Comparison of ENCODE assay signal across 24 mouse cellular contexts in the genomic region with DNA sequence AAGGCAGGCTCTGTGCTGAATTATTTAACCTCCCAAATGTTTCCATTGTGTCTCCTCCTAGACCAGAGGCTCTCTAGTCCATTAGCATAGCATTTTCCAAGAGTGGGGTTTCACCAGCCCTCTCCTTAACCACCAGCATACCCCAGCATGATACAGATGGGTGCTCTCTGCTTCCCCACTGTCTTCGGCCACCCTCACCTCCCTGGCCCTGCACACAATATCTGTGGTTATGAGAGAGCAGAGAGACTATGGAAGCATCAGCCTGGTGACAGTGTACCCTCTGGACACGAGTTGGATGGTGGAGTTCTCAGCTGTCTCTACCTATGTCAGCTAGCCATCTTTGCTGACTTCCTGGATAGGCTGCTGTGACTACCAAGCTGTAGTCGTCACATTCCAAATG.
DNase-seq lines count a peak whose midpoint lies in the region; ATAC-seq and TF ChIP-seq lines count a peak whose summit lies in the region.
"Had no signal": no experiment of that assay in that cellular context is flagged by ENCODE, and none has a peak within 500 bp of the region (broad histone marks: within the 10 kb centered on the region; RNA-seq: fewer than 3 reads in every experiment).

No protein-coding gene starts in this region.

- H3K9me3 ChIP-seq in heart, postnatal 0 days (replicated peaks; ENCODE audit: control insufficient read depth, low read length) = no peaks in the 10 kb centered on the region
- H3K9me3 ChIP-seq in heart, embryonic 11.5 days (replicated peaks; ENCODE audit: control insufficient read depth, low read length) = no peaks in the 10 kb centered on the region
- H3K9me3 ChIP-seq in limb, embryonic 10.5 days (replicated peaks) = no peaks in the 10 kb centered on the region
- H3K9me3 ChIP-seq: embryonic facial prominence, embryonic 13.5 days; embryonic facial prominence, embryonic 15.5 days; forebrain, embryonic 12.5 days had no signal

- H3K27ac ChIP-seq in heart, postnatal 0 days (ENCODE audit: low read depth) = no peak overlapping the region
- H3K27ac ChIP-seq in heart, embryonic 11.5 days (ENCODE audit: low read depth, low read length) = no peak overlapping the region
- H3K27ac ChIP-seq in kidney, adult 2 months (ENCODE audit: insufficient read depth, low read depth, low read length) = no peak overlapping the region
- no peak overlapping the region for H3K27ac ChIP-seq in limb, embryonic 10.5 days
- H3K27ac ChIP-seq: embryonic facial prominence, embryonic 13.5 days; embryonic facial prominence, embryonic 15.5 days; forebrain, embryonic 12.5 days had no signal

- H3K36me3 ChIP-seq in heart, postnatal 0 days (replicated peaks; ENCODE audit: control insufficient read depth, insufficient read depth, low read length) = no peaks in the 10 kb centered on the region
- no peaks in the 10 kb centered on the region for H3K36me3 ChIP-seq in heart, embryonic 11.5 days (ENCODE audit: control insufficient read depth, insufficient read depth, low read length)
- H3K36me3 ChIP-seq in kidney, adult 2 months (ENCODE audit: control insufficient read depth, insufficient read depth, low read length) = no peaks in the 10 kb centered on the region
- H3K36me3 ChIP-seq in limb, embryonic 10.5 days = no peaks in the 10 kb centered on the region
- H3K36me3 ChIP-seq: embryonic facial prominence, embryonic 13.5 days; embryonic facial prominence, embryonic 15.5 days; forebrain, embryonic 12.5 days had no signal

- WGBS in heart, postnatal 0 days = 80% methylated on average over 3 of the region's 3 CpGs
- 71% methylated on average over 3 of the region's 3 CpGs for WGBS in heart, embryonic 11.5 days (ENCODE audit: insufficient replicate concordance)
- WGBS in kidney, adult 2 months = 96% methylated on average over 3 of the region's 3 CpGs
- WGBS in limb, embryonic 10.5 days = 81% methylated on average over 3 of the region's 3 CpGs

- TF ChIP-seq CTCF in heart, postnatal 0 days (IDR thresholded peaks at IDR 0.05; ENCODE audit: low read depth) = no peak
- no peak for TF ChIP-seq CTCF in kidney, adult 2 months (conservative IDR thresholded peaks at IDR 0.05; ENCODE audit: insufficient read depth, insufficient read length, low read depth, low read length)

- ATAC-seq in heart, postnatal 0 days (ENCODE audit: insufficient read depth, low read depth) = no peak
- ATAC-seq in heart, embryonic 11.5 days (replicated peaks; ENCODE audit: insufficient number of reproducible peaks, low FRiP score, low TSS enrichment) = no peak
- ATAC-seq: forebrain, embryonic 14.5 days; forebrain, embryonic 16.5 days had no signal

- no peak overlapping the region for H3K9ac ChIP-seq in heart, postnatal 0 days (replicated peaks; ENCODE audit: low read depth, low read length)
- no peak overlapping the region for H3K9ac ChIP-seq in heart, embryonic 11.5 days (ENCODE audit: low read depth, low read length)
- H3K9ac ChIP-seq: embryonic facial prominence, embryonic 13.5 days; embryonic facial prominence, embryonic 15.5 days; forebrain, embryonic 12.5 days had no signal

- TF ChIP-seq EP300 in heart, postnatal 0 days (IDR thresholded peaks at IDR 0.05; ENCODE audit: low read depth) = no peak

- H3K4me1 ChIP-seq in heart, postnatal 0 days (ENCODE audit: control insufficient read depth, insufficient read depth) = no peaks in the 10 kb centered on the region
- H3K4me1 ChIP-seq in heart, embryonic 11.5 days (ENCODE audit: control insufficient read depth, insufficient read depth, low read length) = peaks cover 15% of the 10 kb centered on the region
- peaks cover 26% of the 10 kb centered on the region for H3K4me1 ChIP-seq in kidney, adult 2 months (ENCODE audit: control insufficient read depth, insufficient read depth, low read length)
- H3K4me1 ChIP-seq in limb, embryonic 10.5 days = peaks cover 48% of the 10 kb centered on the region

- no peak overlapping the region for H3K4me3 ChIP-seq in heart, postnatal 0 days (ENCODE audit: low read depth, low read length)
- H3K4me3 ChIP-seq in heart, embryonic 11.5 days (ENCODE audit: low read depth, low read length) = no peak overlapping the region
- no peak overlapping the region for H3K4me3 ChIP-seq in kidney, adult 2 months (ENCODE audit: insufficient read depth, low read depth, low read length)
- H3K4me3 ChIP-seq in limb, embryonic 10.5 days = no peak overlapping the region
- H3K4me3 ChIP-seq: embryonic facial prominence, embryonic 13.5 days; embryonic facial prominence, embryonic 15.5 days; erythroblast, embryonic 14.5 days; forebrain, embryonic 12.5 days had no signal

- peak; percentile 66 for DNase-seq in heart, adult 11 months
- DNase-seq in heart, adult 18-20 months = no peak
- peak; percentile 3 for DNase-seq in heart, postnatal 0 days (ENCODE audit: low spot score)
- DNase-seq in kidney, postnatal 10 days = peak; percentile 2
- no peak for DNase-seq in kidney, adult 2 months
- peak; percentile 25 for DNase-seq in limb, embryonic 10.5 days (ENCODE audit: low spot score)
- DNase-seq in layer of hippocampus, adult 18-20 months (ENCODE audit: low spot score in 2 of 2) = no peak
- DNase-seq: adrenal gland, adult 2 months; adrenal gland, postnatal 10 days; adrenal gland, postnatal 25 days; cerebellum, adult 11 months; cerebellum, adult 18-20 months; cerebellum, adult 8-10 months; cerebellum, adult 9-11 months; cerebellum, postnatal 14 days; cerebellum, postnatal 36 days; embryo, embryonic 11 days had no signal

- no peak for TF ChIP-seq POLR2A in kidney, adult 2 months (IDR thresholded peaks at IDR 0.05; ENCODE audit: low read depth, low read length)

- H3K4me2 ChIP-seq in heart, postnatal 0 days (ENCODE audit: low read depth, low read length) = no peak overlapping the region
- no peak overlapping the region for H3K4me2 ChIP-seq in heart, embryonic 11.5 days
- H3K4me2 ChIP-seq: embryonic facial prominence, embryonic 13.5 days; embryonic facial prominence, embryonic 15.5 days; forebrain, embryonic 12.5 days had no signal

- H3K27me3 ChIP-seq in heart, postnatal 0 days (ENCODE audit: control insufficient read depth, insufficient read depth, low read length) = no peaks in the 10 kb centered on the region
- H3K27me3 ChIP-seq in heart, embryonic 11.5 days (ENCODE audit: control insufficient read depth, insufficient read depth, low read length) = no peaks in the 10 kb centered on the region
- H3K27me3 ChIP-seq in kidney, adult 2 months (replicated peaks; ENCODE audit: control insufficient read depth, insufficient read depth, low read length) = no peaks in the 10 kb centered on the region
- no peaks in the 10 kb centered on the region for H3K27me3 ChIP-seq in limb, embryonic 10.5 days (ENCODE audit: low read depth, poor library complexity, severe bottlenecking)
- H3K27me3 ChIP-seq: embryonic facial prominence, embryonic 13.5 days; embryonic facial prominence, embryonic 15.5 days; forebrain, embryonic 12.5 days had no signal

Comparison
In these comparisons a context has a peak if more than half of its experiments do, and no peak if none do; other contexts are left out.
1. DNase-seq: peak in heart, adult 11 months (single experiment), heart, postnatal 0 days (single experiment), kidney, postnatal 10 days (single experiment) and limb, embryonic 10.5 days (single experiment); none in heart, adult 18-20 months (0 of 2), kidney, adult 2 months (single experiment) and layer of hippocampus, adult 18-20 months (0 of 2).